Mouse (Mus musculus): ENCODE measurements around the gene Pkp3.
A peak's percentile ranks its signal among the peaks of the same experiment; 100 is the strongest.
"Not testable (repeated sequence)": the region's sequence is repeated elsewhere in the genome, so short reads cannot be mapped to it uniquely, and the experiment has no call there.

The Pkp3 gene

DNA sequence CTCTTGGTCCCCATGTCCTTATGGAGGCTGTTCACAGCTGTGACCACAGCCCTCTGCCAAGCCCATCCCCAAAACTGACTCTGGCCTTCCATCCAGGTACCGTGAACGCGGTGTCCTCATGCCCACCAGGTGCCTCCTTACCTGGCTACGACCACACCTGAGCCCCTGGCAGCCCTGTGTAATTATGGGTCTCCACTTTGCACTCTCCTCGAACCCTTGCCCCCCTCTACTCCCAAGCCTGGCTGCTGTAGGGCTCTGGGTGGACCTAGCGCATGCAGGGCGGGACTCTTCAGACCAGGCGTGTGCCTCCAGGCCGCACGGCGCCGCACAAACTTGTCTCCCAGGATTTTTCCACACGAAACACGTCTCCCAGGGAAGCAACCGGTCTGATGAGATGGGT, at the start of gene Pkp3:
Gene Pkp3, plus strand, starts transcription at position 378 of the 400 bp plus-strand sequence.
- DNase-seq, result no peak

DNA sequence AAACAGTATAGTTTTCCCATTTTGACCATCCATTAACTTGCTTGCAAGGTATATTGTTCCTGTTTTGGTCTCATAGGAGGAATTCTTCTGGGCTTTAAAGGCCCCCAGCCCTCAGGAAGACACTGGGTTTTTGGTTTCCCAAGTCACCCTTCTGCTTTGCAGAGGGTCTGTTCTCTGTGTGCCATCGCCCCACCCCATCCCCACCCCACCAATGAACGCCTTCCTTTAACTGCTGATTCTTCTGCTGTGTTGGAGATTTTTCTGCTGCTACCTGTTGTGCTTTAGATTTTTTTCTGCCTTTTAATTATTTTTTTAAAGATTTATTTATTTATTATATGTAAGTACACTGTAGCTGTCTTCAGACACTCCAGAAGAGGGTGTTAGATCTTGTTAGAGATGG, 49.2 kb upstream of the Pkp3 start, which contains the start of gene Gm17387:
Gene Gm17387, plus strand, starts transcription at position 301 of the 400 bp plus-strand sequence.
- DNase-seq, result no peak

DNA sequence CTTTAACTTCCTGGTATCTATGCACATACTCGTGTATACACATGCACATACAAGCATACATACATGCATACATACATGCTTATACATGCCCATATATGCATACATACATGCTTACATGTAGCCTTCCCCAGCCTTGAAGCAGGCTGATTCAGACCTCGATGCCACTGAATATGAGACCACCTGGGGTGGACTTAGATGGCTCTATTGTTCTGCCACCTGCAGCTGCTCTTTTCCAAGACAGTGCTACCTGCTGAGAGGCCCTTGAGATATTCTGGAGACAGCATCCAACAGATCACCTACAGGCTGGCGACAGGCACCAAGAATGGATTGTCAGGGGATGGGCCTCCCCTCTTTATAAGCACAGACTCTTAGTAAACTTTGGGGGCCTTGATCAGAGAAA, 47.6 kb upstream of the Pkp3 start:
- no peak for DNase-seq

DNA sequence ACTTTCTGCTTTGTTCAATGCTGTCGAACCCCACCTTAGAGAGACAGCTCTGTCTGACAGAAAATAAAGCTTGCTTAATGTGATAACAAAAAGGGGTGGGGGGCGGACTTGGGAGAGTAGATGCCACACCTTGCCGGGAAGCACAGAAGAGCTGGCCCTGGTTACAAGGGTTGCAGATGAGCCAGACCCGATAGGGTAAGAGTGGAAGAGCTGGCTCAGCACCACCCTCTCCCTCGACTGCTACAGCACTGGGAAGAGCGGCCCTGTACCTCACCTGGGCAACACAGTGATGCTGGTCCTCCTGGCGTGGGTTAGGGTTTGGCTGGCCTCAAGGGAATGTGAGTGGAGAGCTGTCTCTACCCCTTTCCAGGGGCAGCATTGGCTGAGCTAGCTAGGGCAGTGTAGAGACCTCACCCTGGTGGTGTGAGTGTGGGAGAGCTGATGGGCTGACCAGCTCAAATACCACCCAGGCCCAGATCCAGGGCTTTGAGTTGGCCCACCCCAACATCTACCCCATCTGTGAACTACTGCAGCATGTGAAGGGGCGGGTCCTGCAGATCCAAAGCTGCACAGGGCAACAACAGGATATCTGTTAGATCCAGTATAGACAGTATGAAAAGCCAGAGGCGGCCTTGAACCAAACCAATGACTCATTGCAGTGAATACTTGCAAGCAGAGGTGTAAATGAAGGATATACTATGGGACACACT, 45.4 kb upstream of the Pkp3 start:
- DNase-seq, result no peak

DNA sequence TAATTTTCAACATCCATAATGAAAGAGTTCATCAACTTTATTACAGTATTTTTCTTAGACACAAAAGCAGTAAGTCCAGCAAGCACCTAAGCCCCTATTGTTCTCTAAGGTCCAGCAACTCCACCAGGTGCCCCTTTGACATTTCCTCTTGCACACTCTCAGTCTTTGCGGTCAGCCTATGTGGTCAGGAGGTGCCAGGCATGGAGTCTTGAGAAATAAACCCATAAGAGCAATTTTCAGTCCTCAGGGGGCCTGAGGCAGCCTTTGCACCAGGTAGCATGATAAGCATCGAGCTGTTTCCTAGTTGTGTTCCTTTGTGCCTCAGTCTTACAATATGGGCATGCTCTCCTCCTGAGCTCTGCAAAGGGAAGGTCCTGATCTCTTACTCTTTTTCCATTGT, 41.4 kb upstream of the Pkp3 start:
- DNase-seq, result not testable (repeated sequence)

GRCm38 (mm10) chr7:141038090-141039032, 39.7 kb upstream of the Pkp3 start:
- no peak for DNase-seq

- DNase-seq, result no peak
These were observed 38.5 kb upstream of the Pkp3 start for GRCm38 (mm10) chr7:141039386-141040107.

DNA sequence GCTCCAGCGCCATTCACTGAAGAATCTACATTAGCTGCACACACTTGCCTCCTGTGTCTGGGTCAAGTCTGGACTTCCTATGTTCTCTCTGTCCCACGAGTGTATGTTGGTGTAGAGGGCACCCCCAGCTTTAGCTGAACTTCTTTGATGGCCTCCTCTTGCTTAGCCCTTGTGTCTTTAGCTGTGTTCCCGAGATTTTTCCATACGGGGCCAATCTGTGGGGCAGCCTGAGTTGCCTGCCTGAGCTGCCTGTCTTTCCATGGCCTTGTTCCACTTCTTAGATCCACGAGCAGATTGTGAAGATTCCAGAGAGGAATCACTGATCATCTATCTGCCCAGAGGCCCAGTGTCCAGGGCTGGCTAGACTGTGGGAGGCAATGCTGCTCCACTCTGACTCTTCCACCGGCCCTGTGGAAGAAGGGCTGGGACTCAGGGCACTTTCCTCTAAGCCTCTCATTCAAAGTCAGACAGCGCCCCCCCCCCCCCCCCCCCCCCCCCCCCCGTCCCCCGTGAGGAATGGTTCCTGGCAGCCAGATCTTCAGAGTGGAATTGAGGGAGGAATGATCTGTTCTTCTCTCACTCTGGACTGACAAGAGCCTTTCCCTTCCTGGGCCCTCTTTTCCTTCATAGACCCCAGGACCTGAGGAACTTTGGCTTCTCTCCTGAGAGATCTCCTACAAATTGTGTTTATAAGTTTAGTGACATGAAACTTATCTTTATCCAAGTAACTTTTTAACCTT, 37.0 kb upstream of the Pkp3 start:
- no peak for DNase-seq

DNA sequence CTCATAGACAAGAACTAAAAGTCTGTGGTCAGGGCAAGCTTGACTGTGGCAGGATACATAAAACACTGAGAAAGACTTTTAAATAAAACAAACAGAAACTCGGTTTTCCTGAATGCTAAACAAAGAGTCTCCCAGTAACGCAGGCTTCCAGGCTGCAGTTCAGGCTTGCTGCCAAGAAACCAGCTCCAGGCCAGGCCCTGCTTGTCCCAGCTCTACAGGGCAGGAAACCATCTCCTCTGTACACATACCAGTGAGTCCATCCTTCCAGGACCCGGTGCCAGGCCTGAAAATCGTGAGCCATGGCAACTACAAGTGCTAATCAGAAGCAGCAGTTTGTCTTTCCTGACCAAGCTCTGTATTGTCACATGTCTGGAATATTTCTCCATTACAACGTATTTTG, 36.4 kb upstream of the Pkp3 start:
- no peak for DNase-seq

GRCm38 (mm10) chr7:141042539-141042938, 35.5 kb upstream of the Pkp3 start:
- no peak for DNase-seq

DNA sequence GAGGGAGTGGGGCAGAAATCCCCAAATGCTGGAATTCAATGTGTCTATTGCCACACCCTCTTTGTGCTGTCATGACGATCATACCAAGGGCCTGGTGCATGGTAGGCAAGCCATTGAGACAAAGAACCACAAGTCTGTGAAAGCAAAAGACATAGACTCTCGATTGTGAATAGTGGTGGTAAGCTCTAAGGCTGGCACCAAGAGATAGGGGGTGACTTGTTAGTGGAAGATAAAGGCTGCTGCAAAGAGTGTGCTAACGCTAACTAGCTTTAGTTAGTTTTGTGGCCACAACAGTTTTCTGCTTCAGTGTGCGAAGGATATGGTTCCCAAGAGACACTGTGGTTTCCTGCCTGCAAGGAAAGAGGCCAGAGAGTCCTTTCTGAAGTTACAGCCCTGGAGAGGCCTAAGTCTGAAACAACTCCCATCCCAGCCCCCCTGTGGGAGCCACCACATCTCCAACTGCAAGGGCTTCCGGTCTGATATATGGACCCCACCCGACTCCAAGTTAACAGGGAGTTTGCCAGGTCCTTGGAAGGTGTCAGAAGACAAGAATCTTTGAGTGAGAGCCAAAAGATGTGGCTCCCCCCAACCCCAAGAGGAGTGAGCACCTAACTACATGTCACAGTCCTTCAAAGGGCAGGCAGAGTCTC, 31.0 kb upstream of the Pkp3 start:
- no peak for DNase-seq

DNA sequence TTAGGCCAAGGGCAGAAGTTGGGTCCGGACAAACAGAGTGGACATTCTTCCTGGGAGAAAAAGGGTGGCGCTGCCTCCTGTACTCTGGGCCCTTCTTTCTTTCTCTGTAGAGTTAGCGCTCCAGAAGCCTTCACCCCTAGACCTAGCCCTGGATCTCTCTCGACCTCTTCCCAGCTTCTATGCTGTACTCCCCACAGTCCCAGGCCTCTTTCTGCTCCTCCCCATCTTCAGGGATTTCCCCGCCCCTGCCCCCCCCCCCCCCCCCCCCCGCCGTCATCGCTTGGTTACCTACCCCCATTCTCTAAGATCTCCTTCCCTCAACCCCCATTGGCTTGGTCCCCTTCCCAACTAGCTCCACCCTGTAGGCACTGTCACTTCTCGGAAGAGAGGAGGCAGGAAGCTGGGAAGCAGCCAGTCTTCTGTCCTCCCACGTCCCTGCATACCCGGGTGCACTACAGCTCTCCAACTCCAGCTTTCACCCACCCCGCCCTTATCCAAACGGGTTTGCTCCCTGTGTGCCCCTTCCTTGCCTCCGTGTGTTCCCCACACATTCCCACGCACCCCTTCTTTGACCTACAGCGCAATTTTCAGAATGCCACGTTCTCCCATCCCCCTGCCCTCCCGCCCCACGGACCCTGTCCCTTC, 30.3 kb upstream of the Pkp3 start:
- DNase-seq, result peak; percentile 86

DNA sequence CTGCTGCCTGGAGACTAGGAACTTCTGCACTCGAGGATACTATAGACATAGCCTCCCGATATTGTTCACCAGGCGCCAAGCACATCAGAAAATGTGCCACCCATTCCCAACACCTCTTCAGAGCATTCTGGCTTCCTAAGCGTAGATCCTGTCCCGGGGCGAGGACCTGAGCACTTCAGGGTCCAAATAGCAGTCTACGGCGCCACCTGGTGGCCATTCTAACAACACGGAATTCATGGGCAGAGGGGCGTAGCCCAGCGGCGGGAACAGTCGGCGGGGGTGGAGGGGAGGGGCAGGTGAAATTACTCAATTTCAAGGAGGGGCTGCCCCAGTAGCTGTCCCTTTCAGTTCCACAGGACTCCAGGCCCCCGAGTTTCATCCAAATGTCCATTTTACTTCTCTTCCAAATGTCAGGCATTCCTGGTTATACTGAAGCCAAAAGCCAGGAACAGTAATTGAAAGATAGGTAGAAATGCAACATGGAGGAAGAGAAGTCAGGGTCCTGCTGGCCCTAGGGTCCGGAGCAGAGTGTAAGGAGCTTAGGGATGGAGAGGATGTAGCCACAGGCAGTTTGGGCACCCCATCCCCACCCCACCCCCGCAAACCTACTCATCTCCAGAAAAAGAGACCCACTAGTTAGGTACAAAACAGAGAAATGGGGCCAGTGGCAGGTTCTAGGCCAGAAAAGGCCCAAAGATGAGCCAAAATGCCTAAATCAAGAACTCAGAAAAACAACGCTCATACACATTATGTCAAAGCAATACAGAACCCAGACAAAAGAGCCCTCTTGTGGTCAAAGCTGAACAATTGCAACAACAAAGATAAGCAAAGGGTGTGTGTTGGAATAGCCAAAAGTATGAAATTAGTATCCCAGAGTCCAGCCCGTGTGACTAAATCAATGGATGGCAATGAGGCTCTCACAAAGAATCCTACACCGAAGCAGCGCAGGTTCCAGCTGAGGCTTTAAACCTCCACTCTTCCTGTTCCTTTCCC, 29.5 kb upstream of the Pkp3 start:
- peak; percentile 90 for DNase-seq

- no peak for DNase-seq
These were observed 28.7 kb upstream of the Pkp3 start for GRCm38 (mm10) chr7:141049326-141049725.

GRCm38 (mm10) chr7:141051060-141051685, 26.8 kb upstream of the Pkp3 start:
- no peak for DNase-seq

GRCm38 (mm10) chr7:141052016-141052415, 26.0 kb upstream of the Pkp3 start:
- no peak for DNase-seq

DNA sequence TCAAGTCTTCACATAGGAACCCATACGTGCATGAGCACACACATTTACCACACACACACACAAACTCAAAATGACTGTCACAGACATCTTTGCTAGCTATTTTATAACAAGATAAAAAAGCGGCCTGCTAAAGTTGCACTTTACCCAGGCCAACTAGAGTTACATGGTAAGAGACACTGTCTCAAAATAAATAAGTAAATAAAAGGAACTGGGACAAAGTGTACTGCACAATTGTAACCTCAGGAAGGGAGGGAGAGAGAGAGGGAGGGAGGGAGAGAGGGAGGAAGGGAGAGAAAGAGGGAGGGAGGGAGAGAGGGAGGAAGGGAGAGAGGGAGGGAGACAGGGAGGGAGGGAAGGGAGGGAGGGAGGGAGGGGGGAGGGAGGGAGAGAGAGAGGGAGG, 25.6 kb upstream of the Pkp3 start:
- DNase-seq, result no peak

GRCm38 (mm10) chr7:141055785-141056184, 22.2 kb upstream of the Pkp3 start:
- no peak for DNase-seq

GRCm38 (mm10) chr7:141056976-141057375, 21.0 kb upstream of the Pkp3 start:
- no peak for DNase-seq

- DNase-seq, result no peak
These were observed 20.5 kb upstream of the Pkp3 start for GRCm38 (mm10) chr7:141057541-141057940.

All from right cerebral cortex, adult 18-20 months (tissue).